Mouse (Mus musculus): Measurements from ENCODE around the gene Clcnkb. TPM values are rescaled to one million over a fixed set of nuclear protein-coding genes. Genes with fewer than 3 reads are reported as not detected.

The Clcnkb gene
- total RNA-seq, 2 experiments from 2014 or later: not detected

DNA sequence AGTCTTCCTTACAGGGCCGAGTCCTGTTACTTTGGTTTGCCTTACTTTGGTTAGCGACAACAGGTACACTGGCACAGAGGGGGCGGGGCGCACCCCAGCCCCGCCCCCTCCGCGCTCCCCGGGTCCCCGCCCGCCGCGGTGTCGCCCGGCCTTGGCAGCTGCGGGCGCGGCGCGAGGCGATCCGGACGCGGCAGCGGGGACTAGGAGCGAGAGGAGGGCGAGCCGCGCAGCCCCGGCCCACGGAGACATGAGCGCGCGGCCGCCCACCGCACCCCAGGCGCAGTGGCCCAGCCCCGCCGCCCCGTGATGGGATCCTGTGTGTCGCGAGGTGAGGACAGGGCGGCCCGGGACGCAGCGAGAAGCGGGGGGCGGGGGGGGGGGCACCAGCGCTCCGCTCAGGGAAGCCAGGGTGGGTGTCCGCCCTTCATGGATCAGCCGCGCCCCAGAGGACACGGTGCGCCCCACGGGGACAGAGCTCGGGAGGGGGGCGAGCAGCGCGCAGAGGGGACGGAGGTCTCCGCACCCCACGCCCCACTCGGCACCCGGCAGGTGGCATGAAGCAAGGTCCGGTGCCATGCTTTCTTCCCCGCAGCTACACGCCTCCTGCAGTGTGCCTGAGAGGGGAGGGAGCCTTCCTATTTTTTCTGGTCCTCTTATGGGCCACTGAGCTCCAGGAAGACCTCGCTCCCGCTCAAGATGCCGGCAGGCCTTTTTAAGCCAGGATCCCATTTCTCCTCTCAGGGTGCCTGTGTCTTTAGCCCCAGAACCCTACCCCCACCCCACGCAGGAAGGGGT, 47.6 kb downstream of the Clcnkb start, which contains the start of gene Fam131c:
Gene Fam131c, plus strand, starts transcription at position 224 of the 795 bp plus-strand sequence.
- no peak for ATAC-seq (replicated peaks; ENCODE audit: low FRiP score, low TSS enrichment, poor library complexity, severe bottlenecking)

DNA sequence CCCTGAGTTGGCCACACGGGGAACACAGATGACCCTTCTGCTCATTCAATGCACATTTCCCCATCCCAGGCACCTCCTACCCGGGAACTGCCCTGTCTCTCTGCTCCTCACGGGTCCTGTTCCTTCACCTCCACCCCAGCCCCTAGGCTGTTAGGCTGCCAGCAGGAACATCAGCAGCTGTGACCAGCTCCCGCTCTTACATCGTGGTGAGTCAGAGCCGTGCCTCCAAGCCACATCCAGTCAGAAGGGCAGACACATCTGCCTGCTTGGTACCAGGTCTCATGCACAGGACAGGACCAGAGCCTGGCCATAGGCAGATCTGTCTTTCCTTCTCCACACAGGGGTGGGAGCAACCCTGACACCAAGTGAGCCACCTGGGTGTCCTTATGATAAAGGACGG, 49.9 kb downstream of the Clcnkb start:
- ATAC-seq (replicated peaks; ENCODE audit: low FRiP score, low TSS enrichment, poor library complexity, severe bottlenecking): no peak

DNA sequence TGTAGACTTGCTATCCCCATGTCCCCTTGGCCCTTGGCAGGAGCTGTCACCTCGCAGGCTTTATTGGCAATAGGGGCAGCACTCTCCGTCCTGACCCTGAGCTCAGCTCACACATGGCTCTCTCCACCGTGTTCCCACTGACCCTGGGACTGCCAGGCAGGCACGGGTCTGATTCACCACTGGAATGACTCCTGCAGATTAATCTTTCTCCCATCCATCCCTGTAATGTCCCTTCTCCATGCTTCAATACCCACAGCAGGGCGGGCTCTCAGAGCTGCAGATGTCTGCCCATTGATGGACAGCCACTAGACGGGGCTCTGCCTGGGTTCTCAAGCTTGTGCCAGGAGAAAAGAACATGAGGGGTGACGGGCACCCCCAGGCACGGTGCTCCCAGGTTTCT, 50.7 kb downstream of the Clcnkb start:
- ATAC-seq (replicated peaks; ENCODE audit: low FRiP score, low TSS enrichment, poor library complexity, severe bottlenecking): no peak

DNA sequence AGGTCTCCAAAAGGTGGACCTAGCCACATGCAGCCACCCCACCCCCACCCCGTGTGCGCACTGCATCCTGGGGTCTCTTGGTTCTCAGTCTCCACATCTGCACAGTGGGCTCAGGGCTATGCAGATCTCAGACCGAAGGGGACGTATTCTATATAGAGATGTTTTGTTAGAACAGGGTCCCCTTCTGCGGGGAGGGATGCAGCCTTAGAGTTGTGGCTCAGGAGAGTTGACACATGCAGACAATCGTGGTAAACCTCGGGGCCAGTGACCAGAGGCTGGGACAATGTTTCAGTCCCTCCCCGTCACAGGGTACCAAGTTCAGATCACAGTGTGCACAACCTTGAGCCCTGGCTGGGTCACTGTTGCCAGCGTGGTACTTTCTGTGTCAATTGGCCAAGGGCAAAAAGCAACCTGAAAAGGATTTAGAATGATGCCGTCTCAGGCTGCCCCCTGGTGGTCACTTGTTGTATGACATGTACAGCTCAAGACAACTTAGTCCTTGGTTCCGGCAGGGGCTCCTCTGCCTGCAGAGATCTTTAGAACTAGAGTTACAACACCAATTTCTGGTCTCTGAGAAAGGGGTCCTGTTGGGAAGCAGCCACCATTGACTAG, 52.8 kb downstream of the Clcnkb start:
- ATAC-seq (replicated peaks; ENCODE audit: low FRiP score, low TSS enrichment, poor library complexity, severe bottlenecking): 0 out of 2 replicates have a peak, but pooled peaks have one; percentile 14

DNA sequence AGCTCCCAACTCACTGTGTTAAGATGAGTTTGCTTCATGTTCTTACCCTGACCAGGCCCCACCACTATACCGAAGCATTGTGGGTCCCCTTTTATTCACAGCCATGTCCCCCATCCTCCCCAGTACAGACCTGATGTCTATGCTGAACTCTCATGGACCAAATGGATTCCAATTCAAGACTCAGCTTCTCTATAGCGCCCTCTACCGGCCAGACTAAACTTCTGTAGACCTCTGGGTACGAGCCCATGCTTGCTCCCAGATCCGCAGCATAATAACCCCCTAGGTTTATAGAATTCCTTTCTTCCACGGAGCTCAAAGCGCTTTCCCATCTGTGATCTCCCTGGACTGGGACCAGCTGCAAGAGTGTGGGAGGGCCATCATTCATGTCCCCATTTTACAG, 55.0 kb downstream of the Clcnkb start:
- ATAC-seq (replicated peaks; ENCODE audit: low FRiP score, low TSS enrichment, poor library complexity, severe bottlenecking): no peak

DNA sequence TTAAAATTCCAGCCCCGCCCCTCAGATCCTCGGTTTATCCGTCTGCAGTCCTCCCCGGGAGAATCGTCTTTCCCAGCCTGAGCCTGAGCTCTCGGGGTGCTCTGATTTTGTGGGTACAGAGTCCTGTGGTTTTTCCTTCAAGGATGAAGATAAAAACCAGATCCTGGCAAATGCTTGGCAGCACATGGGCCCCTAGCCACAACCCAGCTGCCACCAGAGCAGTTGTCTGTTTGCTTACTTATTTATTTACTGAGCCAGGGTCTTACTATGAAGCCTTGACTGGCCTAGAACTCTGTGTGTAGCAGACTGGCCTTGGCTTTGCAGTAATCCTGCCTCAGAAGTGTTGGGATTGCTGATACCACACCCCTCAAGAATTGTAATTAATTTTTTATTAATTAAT, 56.6 kb downstream of the Clcnkb start:
- no peak for ATAC-seq (replicated peaks; ENCODE audit: low FRiP score, low TSS enrichment, poor library complexity, severe bottlenecking)

DNA sequence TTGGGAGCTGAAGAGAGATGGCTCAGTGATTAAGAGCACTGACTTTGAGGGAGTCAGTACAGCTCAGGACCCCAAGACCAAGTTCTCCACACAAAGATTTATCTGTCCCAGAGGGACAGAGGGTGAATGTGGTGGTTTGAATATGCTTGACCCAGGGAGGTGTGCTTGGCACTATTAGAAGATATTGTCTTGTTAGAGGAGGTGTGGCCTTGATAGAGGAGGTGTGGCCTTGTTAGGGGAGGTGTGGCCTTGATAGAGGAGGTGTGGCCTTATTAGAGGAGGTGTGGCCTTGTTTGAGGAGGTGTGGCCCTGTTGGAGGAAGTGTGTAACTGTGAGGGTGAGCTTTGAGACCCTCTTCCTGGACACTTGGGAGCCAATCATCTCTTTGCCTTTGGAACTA, 58.0 kb downstream of the Clcnkb start:
- ATAC-seq (replicated peaks; ENCODE audit: low FRiP score, low TSS enrichment, poor library complexity, severe bottlenecking): no peak

Other genes starting within 250 kb of the Clcnkb start
- gene Rsg1, start 202.1 kb downstream of the Clcnkb start, total RNA-seq (2014; fragmentation: Nextera tagmentation): 0.81 and 10.9 TPM in 2 replicates
- gene Rsg1, start 202.1 kb downstream of the Clcnkb start, total RNA-seq (2017): 3.2 TPM in 1 of 2 replicates, not detected in the other
- not detected in 2 replicates for gene Arhgef19, start 176.5 kb downstream of the Clcnkb start, total RNA-seq (2014; fragmentation: Nextera tagmentation)
- gene Arhgef19, start 176.5 kb downstream of the Clcnkb start, total RNA-seq (2017): not detected in 2 replicates
- 0.30 and 1.2 TPM in 2 replicates for gene Epha2, start 114.8 kb downstream of the Clcnkb start, total RNA-seq (2014; fragmentation: Nextera tagmentation)
- gene Epha2, start 114.8 kb downstream of the Clcnkb start, total RNA-seq (2017): not detected in 2 replicates
- gene Fam131c, start 47.8 kb downstream of the Clcnkb start, total RNA-seq (2014; fragmentation: Nextera tagmentation): not detected in 2 replicates
- gene Fam131c, start 47.8 kb downstream of the Clcnkb start, total RNA-seq (2017): not detected in 2 replicates
- gene Clcnka, start 17.3 kb downstream of the Clcnkb start, total RNA-seq (2014; fragmentation: Nextera tagmentation): not detected in 2 replicates
- not detected in 2 replicates for gene Clcnka, start 17.3 kb downstream of the Clcnkb start, total RNA-seq (2017)
- gene Hspb7, start 4.8 kb upstream of the Clcnkb start, total RNA-seq (2014; fragmentation: Nextera tagmentation): not detected in 2 replicates
- gene Hspb7, start 4.8 kb upstream of the Clcnkb start, total RNA-seq (2017): not detected in 2 replicates
- not detected in 2 replicates for gene Srarp, start 20.1 kb upstream of the Clcnkb start, total RNA-seq (2014; fragmentation: Nextera tagmentation)
- gene Srarp, start 20.1 kb upstream of the Clcnkb start, total RNA-seq (2017): not detected in 2 replicates
- gene Zbtb17, start 28.6 kb upstream of the Clcnkb start, total RNA-seq (2014; fragmentation: Nextera tagmentation): 13.4 and 16.6 TPM in 2 replicates
- gene Zbtb17, start 28.6 kb upstream of the Clcnkb start, total RNA-seq (2017): 21.5 and 26.6 TPM in 2 replicates
- 64.2 and 81.5 TPM in 2 replicates for gene Spen, start 122.6 kb upstream of the Clcnkb start, total RNA-seq (2014; fragmentation: Nextera tagmentation)
- 21.1 and 40.5 TPM in 2 replicates for gene Spen, start 122.6 kb upstream of the Clcnkb start, total RNA-seq (2017)
- gene Fblim1, start 190.1 kb upstream of the Clcnkb start, total RNA-seq (2014; fragmentation: Nextera tagmentation): not detected in 2 replicates
- not detected in 2 replicates for gene Fblim1, start 190.1 kb upstream of the Clcnkb start, total RNA-seq (2017)
- 0.37 TPM in 1 of 2 replicates, not detected in the other for gene Tmem82, start 202.6 kb upstream of the Clcnkb start, total RNA-seq (2014; fragmentation: Nextera tagmentation)
- gene Tmem82, start 202.6 kb upstream of the Clcnkb start, total RNA-seq (2017): 0.52 and 0.57 TPM in 2 replicates
- not detected in 2 replicates for gene Slc25a34, start 207.8 kb upstream of the Clcnkb start, total RNA-seq (2014; fragmentation: Nextera tagmentation)
- 0.65 TPM in 1 of 2 replicates, not detected in the other for gene Slc25a34, start 207.8 kb upstream of the Clcnkb start, total RNA-seq (2017)
- 7.7 and 16.9 TPM in 2 replicates for gene Plekhm2, start 248.9 kb upstream of the Clcnkb start, total RNA-seq (2014; fragmentation: Nextera tagmentation)
- 4.9 and 22.4 TPM in 2 replicates for gene Plekhm2, start 248.9 kb upstream of the Clcnkb start, total RNA-seq (2017)

Data from megakaryocyte-erythroid progenitor cell, adult 5-6 weeks (primary cell).